Mouse (Mus musculus): Measurements from ENCODE around the gene Caps2. TPM values are rescaled to one million over a fixed set of nuclear protein-coding genes. Genes with fewer than 3 reads are reported as not detected.

Caps2 gene
- total RNA-seq, 1 experiment from 2014 or later, result not detected

Other genes with a start within 250 kb of the Caps2 start
- 39.0 and 42.0 TPM in 2 replicates for gene Krr1, start 191.0 kb upstream of the Caps2 start, total RNA-seq (2021)
- gene Glipr1, start 161.0 kb upstream of the Caps2 start, total RNA-seq (2021), result 1.4 TPM in 2 replicates
- gene Glipr1l1, start 103.4 kb upstream of the Caps2 start, total RNA-seq (2021), result not detected in 2 replicates
- not detected in 2 replicates for gene Glipr1l2, start 80.3 kb upstream of the Caps2 start, total RNA-seq (2021)
- not detected in 2 replicates for gene Glipr1l3, start 3.3 kb upstream of the Caps2 start, total RNA-seq (2021)
- gene Kcnc2, start 107.5 kb downstream of the Caps2 start, total RNA-seq (2021), result 0.39 TPM in 1 of 2 replicates, not detected in the other